Mouse (Mus musculus) lung, adult 2 months (tissue): ENCODE data around the gene Gm2431.
"Not testable (repeated sequence)": the region's sequence is repeated elsewhere in the genome, so short reads cannot be mapped to it uniquely, and the experiment has no call there.

Experiments used
- CTCF ChIP-seq: fragments of 200-500 bp; IDR thresholded peaks from 2 replicates; pipeline ENCODE4 v1.5.1; 2011; ENCODE audit warnings: mild to moderate bottlenecking, low read length, control low read depth; ENCODE audit not compliant: insufficient read depth
- POLR2A ChIP-seq: fragments of 200-500 bp; IDR thresholded peaks from 2 replicates; pipeline ENCODE4 v1.6.1; 2011; ENCODE audit warnings: low read depth, mild to moderate bottlenecking, control low read depth, low read length, borderline replicate concordance; ENCODE audit errors: extremely low read depth

DNA sequence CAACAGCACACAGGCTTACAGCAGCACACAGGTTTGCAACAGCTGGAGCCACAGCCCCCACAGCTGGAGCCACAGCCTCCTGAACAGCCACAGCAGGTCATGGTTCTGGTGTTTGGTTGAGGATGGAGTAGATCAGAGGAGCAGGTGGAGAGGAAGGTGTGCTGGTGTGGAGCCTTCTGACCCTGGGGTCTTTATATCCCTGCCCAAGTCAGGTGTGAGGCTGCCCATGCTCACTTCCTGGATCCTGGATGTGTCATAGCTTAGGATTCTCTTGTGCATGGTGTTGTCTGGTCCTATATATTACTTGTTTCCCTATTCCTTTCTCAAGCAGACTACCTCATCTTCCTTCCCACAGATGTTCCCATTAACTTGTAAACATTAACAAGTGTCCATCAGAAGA is 16.1 kb upstream of the Gm2431 start, which contains the start of gene Gm4559:
- not testable (repeated sequence) for TF ChIP-seq POLR2A, CTCF
